Mouse (Mus musculus): ENCODE results near the gene Rnf114. TPM values are rescaled to one million over a fixed set of nuclear protein-coding genes. Genes with fewer than 3 reads are reported as not detected.

The Rnf114 gene
- total RNA-seq (2021), result 10 to 100 TPM; 57.9 to 58.9 TPM
- long read RNA-seq, experiment 1, transcript Rnf114-203 (5 exons, 1,985 nt), result major isoform, 106 of 192 reads
- long read RNA-seq, experiment 1, transcript Rnf114-201 (6 exons, 2,502 nt), result minor isoform, 33 of 192 reads
- long read RNA-seq, experiment 1, partial matches to known transcripts, result 27 of 192 reads
- long read RNA-seq, experiment 1, other reads (novel, unspliced or antisense), result 26 of 192 reads
- long read RNA-seq, experiment 2, transcript Rnf114-203 (5 exons, 1,985 nt), result major isoform, 87 of 123 reads
- long read RNA-seq, experiment 2, transcript Rnf114-201 (6 exons, 2,502 nt), result minor isoform, 18 of 123 reads
- long read RNA-seq, experiment 2, partial matches to known transcripts, result 9 of 123 reads
- long read RNA-seq, experiment 2, other reads (novel, unspliced or antisense), result 9 of 123 reads

DNA sequence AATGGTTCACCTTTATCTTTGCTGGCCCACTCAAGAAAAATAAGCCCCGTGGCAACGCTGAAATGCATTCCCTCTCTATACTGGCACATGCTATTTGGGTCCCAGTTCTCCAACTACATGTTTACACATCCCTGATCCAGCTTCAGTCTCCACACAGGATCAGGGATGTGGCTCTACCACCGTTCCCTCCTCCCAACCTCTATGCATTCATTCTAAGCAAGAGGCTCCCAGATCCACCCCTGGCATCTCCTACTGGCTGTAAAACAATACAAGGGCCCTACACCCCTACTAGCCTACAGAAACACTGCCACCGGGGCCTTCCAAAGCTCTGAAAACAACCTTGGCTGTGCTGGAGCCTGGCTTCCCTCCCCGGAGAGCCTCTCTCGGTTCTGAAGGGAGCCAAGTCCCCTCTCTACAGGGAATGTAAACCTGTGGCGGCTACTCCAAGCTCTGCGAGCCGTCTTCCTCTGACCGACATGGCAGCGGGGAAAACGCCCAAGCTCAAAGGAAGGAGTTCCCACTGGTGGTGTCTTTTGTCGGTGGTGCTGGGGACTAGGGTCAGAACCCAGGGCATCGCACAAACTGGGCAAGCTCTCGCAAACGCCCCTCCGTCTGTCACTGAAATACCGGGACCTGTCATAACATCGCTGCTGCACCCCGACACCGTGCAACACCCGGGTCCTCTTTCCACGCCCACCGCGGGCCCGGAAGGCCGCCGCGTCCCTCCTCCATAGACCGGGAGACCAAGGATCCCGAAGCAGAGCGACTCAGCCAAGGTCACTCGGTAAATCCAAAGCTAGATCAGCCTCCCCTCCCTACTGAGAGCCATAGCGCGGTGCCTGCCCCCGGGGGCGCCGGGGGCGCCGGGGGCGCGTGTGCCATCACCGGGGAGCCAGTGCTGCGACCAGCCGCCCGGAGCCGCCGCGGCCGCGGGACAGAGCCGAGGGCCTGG, at the start of gene Rnf114:
Gene Rnf114, plus strand, starts transcription at position 889 of the 952 bp plus-strand sequence.
- DNase-seq (ENCODE audit: low spot score in 2 of 2), result no peak

DNA sequence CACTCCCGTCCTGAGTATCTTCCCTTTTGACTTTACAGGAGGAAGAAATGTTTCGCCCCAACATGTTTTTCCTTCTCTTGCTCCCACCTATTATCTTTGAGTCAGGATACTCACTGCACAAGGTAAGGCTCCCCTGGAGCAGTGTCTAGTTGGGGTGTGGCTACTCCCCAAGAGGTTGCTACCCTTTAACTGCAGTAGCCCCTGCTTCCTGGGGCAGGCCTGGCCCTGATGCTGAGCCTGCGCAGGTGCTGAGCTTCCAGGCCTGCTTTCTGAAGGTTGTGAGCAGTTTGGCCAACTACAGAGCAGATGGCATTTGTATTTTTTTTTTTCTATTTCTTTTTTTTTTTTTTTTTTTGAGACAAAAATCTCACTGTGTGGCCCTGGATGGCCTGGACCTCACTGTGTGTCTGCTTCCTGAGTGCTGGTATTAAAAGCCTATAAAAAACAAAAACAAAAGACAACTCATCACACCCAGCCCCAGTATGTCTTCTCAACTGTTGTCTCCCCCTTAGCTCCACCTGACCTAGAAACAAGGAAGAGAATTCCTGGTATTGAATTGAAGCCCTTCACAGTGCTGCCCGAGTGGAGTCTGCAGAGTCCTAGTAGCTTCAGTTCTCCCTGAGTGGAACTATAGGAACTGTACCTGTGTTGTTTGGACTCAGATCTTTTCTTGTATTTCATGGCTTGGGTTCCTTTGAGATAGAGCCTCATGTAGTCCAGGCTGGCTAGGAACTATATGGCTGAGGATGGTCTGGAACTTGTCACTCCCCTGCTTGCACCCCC, 48.8 kb upstream of the Rnf114 start:
- DNase-seq (ENCODE audit: low spot score in 2 of 2), result no peak

DNA sequence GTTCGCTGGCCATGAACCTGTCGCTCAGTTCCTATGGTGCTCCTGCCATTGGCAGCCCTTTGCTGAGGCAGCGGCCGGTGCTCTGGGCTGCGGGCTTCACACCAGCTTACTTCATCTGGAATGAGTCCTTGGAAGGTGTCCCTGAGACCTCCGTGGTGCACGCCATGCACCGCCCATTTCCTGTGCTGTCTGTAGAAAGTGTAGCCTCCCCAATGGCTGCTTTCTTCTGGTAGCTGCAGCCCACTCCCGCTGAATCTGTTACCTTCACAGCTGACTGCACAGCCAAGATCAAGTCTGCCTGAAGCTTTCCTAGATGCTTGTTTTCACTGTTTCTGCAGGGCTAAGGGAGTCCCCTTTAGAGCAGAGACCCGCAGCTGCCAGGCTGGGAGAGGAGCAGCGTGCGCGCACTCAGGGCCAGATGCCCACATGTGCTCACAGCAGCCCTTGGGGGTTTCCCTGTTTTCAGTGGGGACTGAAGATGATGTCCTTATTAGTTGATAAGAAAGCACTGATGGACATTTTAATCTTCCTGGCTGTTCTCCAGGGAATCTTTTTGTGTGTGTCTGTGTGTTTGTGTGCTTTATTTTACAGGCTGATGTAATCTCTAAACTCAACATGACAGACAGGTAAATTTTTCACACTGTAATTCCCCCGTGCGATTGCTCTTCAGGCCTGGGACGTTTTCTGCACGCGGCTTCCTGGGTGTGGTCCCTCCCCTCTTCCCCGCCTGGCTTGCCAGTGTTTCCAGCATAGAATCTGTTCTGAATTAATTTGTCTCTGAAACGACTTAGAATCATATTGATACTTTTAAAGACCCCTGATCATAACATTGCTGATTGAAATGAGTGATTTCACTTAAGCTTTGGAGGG, 46.3 kb upstream of the Rnf114 start:
- no peak for DNase-seq (ENCODE audit: low spot score in 2 of 2)

DNA sequence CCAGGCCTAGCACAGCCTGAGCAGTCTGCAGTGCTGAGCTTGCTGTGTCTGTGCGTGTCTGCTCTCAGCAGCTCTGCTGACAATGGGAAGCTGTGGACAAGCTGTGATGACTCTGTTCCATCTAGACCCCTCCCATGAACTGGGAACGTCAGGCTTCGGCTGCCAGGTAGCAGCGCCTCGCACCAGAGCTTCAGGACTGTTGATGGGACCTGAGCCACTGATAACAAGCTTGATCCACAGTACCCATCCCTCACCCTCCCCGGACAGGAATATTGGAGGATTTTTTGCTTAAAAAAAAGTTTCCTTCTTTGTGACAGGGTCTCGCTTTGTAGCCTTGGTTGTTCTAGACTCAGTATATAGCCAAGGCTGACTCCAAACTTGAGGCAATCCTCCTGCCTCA, 45.2 kb upstream of the Rnf114 start:
- DNase-seq (ENCODE audit: low spot score in 2 of 2), result no peak

DNA sequence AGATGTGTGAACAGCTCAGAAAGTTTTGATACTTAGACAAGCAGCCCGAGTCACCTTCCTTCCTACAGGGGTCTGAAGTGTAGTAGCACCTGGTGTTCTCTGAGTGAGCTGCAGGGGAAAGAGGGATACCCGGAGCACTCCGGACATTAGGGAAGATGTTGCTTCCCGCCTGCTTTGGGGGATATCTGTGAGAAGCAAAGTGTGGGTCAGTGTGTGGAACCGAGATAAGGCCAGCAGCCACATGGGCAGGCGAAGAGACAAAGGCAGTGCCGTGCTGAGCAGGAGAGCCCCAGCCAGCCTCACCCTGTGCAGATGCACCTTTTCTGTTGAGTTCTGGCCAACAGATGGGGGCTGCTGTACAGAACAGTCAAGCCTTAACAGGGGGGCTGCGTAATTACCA, 44.8 kb upstream of the Rnf114 start:
- DNase-seq (ENCODE audit: low spot score in 2 of 2), result no peak

DNA sequence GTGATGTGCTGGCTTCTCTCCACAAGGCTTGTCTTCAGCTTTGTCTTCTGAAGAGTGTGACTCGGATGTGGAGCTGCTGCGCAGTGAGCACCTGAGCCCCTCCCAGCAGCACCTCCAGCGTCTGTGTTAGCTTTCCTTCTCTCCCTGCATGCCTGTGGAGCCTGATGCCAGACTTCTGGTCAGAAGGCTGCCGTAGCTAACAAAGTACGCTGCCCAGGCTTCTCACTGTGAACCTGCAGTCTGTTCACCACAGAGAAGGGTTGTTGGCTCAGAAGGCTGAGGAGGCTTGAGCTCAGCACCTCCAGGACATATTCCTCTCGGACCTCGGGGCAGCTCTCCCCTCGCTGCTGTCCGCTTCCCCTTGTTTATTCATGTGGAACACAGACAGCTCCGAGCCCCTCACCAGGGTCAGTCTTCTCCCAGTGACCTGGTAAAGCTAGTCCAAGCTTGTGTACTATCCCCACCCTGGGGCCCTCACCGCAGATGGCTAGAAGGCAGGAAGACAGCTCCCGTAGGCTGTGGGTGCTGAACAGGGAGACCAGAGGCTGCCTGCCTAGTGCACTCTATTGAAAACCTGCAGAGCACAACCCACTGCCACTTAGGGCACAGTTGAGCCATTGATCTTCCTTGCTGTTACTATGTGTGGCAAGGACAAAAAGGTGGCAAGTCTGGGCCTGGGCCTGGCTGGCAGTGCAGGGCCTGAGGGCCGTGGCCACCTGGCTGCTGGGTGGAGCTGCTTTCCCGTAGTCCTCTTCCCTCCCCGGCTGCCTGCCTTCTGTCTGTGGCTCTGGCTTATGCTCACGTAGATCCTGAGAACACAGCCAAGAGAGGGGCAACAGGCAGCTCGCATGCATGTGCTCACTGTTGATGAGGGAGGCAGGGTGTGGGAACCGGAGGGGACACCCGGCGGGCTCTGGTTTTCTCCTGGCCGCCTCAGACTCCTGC, 42.8 kb upstream of the Rnf114 start:
- no peak for DNase-seq (ENCODE audit: low spot score in 2 of 2)

DNA sequence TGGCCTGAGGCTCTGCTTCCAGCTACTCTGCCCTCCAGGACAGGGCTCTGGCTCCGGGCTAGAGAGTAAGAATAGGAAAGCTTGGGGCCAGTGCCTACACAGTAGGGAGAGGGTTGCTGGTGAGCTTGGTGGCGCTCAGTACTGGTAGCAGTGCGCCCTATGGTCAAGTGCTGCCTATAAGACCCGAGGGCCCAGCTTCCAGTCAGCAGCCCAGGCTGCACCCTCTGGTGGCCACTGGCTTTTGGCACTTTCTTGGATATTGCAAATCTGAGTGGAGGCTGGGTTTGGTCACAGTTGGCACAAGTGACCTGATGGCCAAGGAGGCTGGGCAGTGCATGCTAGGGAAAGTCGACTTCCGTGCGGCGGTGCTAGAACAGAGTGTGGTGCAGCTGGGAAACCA, 41.8 kb upstream of the Rnf114 start:
- DNase-seq (ENCODE audit: low spot score in 2 of 2), result no peak

DNA sequence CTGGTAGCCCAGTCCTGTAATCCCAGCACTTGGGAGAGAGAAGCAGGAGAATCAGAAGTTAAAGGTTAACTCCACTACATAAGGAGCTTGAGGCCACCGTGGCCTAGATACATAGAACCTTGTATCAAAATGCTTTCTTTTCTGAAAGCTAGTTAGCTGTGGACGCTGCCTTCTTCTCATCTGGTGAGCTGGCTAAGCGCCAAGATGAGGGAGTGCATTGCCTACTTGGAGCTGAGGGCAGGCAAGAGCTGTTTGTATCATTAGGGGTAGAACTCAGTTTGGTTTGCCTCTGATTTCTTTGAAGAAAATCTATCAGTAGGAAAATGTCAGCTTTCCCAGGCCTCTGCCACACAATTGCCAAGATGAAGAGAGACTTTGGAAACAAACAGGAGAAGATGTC, 38.6 kb upstream of the Rnf114 start:
- DNase-seq (ENCODE audit: low spot score in 2 of 2), result peak; percentile 36 to 49

DNA sequence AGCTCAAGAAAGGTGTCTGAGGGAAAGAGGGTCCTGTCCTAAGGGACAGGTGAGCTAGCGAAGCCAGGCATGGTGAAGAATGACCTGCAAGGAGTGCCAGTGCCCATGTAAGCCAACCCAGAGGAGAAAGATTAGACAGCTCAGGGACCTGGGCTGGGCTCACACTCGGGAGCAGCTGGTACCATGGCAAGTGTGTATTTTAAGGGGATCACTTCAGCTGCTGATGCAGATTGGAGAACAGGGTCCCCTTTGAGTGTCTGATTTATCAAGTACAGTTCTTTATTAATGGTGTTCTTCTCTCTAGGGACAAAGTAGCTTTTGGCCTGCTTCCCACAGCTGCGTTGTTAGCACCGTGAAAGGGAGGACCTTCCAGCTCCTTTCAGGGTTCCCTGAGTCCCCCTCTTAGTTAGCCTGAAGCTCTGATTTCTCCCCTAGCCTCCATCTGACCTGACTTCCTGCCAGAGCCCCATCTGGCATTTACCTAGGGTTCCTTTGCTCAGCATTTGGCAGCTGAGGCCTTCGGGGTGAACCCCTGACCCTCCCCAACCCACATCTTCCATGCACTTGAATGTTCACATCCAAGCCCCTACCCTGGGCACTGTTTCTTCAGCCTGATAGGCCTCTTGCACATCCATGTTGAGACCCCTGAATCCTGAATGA, 36.0 kb upstream of the Rnf114 start:
- DNase-seq (ENCODE audit: low spot score in 2 of 2), result no peak

DNA sequence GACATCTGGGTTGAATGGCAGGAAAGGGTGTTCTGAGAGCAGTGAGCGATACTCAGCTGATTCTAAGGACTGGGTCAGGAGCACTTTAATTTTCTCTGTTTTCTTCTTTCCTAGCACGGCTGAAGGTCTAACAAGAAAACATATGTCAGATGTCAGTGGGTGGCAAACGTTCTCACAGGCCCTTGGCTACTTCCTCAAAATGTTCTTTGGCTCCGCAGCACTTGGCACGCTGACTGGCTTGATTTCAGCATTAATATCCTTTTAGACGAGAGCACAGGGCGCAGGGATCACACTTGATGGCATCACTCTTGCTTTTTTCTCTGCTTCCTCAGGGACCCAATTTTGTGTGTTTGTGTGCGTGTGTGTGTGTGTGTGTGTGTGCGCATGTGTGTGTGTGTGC, 35.2 kb upstream of the Rnf114 start:
- DNase-seq (ENCODE audit: low spot score in 2 of 2), result no peak

DNA sequence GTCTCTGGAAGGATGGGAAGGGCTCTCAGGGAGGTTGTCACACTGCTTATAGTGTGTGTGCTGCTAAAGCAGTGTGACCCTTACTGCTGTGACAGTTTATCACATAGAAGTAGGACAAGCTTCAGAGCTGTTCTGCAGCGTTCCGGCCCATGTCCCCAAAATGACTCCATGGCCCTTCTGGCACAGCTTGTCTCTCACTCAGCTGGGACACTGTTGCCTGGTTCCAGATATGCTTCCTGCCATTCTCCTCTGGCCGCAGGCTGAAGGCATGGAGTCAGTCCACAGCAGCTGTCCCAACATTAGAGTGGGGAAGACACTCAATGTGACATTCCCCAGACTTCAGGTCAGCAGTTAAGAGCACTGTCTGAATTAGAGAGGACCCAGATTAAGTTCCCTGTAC, 33.9 kb upstream of the Rnf114 start:
- no peak for DNase-seq (ENCODE audit: low spot score in 2 of 2)

DNA sequence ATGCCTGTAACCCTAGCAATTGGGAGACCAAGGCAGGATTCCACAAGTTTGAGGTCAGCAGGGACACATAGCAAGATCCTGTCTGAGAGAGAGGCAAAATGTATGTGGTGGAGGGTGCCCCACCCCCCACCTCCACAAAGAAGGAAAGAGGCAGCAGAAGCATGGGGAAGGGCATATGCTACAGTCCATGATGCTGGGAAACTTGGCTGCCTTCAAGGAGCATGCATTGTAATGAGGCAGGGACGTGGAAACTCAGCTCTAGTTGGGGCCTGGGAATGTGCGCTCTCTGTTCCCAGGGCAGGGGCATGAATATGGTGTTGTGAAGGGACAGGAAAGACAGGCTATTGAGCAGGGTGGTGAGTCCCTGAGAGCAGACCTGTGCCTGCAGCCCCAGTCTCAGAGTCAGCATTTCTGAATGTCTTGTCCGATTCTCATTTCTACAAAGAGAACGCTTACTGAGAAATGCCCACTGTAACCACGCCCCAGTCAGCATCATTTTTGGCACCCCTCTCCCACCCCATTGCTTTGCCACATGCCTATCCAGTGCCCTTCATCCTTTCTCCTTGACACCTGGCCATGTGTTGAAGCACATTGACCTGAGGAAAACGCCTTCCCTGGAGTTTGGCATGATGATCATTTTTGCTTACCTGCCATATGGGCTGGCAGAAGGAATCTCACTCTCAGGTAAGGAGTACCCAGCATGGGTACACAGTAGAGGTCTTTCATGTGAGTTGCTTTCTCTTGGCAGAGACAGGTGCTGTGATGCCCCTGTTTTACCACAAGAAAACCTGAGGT, 33.2 kb upstream of the Rnf114 start:
- DNase-seq (ENCODE audit: low spot score in 2 of 2), result no peak

DNA sequence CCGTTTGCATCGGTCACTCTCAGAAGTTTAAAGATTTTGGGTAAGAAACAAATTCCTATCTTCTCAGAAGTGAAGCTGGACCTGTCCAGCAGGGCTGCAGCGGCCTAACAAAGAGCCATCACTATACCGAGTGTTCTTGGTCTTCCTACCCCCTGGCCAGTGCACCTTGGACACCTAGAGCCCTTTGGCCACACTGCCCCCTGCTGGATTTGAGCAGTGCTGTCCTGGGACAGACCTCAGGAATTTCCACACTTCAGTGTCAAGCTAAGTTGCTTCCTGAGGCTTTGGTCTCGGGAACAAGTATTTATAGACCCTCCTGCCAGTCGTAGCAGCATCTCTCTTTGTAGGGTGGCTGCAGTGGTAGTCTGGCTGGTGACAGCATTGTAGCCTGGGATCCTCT, 29.5 kb upstream of the Rnf114 start:
- peak in 1 of 2 experiments; percentile 60 for DNase-seq (ENCODE audit: low spot score in 2 of 2)

DNA sequence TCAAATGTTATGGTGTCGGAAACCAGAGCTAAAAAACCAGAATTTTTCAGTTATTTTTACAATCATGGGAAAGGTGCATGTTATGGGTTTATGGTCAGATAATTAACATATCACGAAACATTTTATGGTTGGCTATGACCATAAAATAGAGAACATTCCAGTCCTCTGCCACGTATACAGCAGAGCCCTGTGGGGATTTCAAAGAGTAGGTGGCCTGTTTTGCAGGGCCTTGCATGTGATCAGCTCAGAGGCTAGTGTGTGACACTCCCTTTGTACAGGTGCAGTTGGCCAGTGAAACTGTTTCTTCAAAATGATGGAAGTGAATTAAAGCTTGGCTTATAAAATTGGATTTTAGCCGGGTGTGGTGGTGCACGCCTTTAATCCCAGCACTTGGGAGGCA, 28.6 kb upstream of the Rnf114 start:
- DNase-seq (ENCODE audit: low spot score in 2 of 2), result no peak

DNA sequence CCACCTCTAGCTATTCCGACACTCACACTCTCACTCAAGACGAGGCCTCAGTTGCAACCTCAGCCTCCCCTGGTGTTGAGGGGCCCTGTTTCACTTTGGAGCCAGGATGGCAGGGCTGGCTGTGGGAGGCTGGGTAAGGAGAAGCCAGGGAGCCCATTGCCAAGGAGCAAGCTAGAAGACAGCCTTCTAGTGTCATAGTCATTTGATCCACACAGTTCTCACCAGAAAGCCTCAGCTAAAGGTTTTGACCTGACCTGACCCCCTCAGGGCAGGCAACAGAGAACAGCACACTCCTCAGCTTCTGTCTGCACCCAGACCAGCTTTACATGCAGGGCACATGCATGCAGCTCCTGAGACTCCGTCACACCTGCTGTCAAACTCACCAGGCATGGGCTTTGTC, 26.5 kb upstream of the Rnf114 start:
- no peak for DNase-seq (ENCODE audit: low spot score in 2 of 2)

DNA sequence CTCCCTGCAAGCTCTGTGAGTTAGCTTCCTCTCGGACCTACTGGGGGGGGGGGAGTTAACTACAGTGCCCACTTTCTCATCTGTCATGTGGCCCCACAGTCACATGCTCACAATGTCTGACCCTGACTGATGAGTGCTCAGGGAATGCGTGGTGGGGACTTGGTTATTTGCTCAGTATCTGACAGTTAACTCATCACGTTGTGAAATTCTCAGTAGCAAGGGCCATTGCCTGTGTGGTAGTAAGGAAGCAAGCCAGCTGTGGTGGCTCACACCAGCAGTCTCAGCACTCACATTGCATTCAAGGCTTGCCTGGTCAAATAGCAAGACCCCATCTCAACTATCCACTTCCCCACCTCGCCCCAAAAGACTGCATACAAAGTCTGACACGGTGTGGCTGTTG, 25.2 kb upstream of the Rnf114 start:
- DNase-seq (ENCODE audit: low spot score in 2 of 2), result no peak

DNA sequence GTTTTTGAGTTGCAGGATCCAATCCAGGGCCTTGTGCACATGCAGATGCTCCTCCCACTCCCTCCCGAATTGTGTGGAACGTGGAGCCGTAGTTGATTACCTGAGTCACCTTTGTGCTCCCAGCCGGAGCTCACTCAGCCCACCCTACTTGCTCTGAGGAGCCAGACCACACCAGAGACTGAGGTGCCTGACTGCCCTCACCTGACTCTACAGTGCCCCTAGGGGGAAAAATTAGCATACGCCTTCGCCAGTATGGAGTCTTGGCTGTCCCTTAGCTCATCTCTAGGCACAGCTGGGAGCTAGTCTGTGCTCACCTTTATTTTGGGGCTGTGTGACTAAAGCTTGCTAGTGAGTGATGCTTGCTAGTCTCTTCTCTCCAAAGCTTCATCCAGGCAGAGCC, 24.0 kb upstream of the Rnf114 start:
- no peak for DNase-seq (ENCODE audit: low spot score in 2 of 2)

DNA sequence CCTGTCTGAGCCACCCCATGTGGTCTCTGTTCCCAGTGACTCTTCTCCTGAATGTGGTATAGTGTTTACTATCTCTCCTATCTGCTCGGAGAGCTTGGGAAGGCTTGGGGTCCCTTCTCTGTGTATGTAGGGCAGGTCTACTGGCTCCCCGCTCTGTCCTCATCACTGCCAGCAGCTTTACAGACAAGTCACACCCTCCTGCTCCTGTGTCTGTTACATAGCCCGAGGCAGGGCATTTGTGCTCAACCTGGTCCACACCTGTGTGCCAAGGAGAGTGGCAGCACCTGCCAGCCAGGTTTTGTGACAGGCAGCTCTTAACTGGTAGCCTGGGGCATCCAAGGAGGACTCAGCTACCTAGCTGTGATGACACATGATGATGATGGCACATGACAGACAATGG, 21.8 kb upstream of the Rnf114 start:
- DNase-seq (ENCODE audit: low spot score in 2 of 2), result no peak

Data from left cerebral cortex, adult 18-20 months (tissue).